Mouse (Mus musculus) heart, postnatal 0 days (tissue): ENCODE results near the gene Col18a1.

Experiments used
- CTCF ChIP-seq: IDR thresholded peaks from 2 replicates; pipeline ENCODE4 v1.5.1; 2016; ENCODE audit warnings: antibody characterized with exemption, control low read depth, low read depth
- EP300 ChIP-seq: IDR thresholded peaks from 2 replicates; pipeline ENCODE4 v1.6.1; 2016; ENCODE audit warnings: antibody characterized with exemption, low read depth

- no peak for TF ChIP-seq CTCF
- TF ChIP-seq EP300 = no peak
Observed at GRCm38 (mm10) chr10:77178691-77179090, 12.3 kb upstream of the Col18a1 start.
